In genomic region chr16:26991477-26992300, GRCm38 (mm10) we compare ENCODE assay signal across 18 mouse cellular contexts. TPM values are rescaled to one million over a fixed set of nuclear protein-coding genes. Genes with fewer than 3 reads are reported as not detected.
A peak's percentile ranks its signal among the peaks of the same experiment; 100 is the strongest.
DNase-seq lines count a peak whose midpoint lies in the region; ATAC-seq and TF ChIP-seq lines count a peak whose summit lies in the region.
"Had no signal": no experiment of that assay in that cellular context is flagged by ENCODE, and none has a peak within 500 bp of the region (broad histone marks: within the 10 kb centered on the region; RNA-seq: fewer than 3 reads in every experiment).

TSS of gene Gmnc (minus strand) at chr16:26991652.

- no peaks in the 10 kb centered on the region for H3K36me3 ChIP-seq in hindbrain, embryonic 16.5 days (ENCODE audit: control insufficient read depth, insufficient read depth, low read length)
- H3K36me3 ChIP-seq in hindbrain, embryonic 11.5 days (ENCODE audit: control insufficient read depth, insufficient read depth, low read length): no peaks in the 10 kb centered on the region
- H3K36me3 ChIP-seq in limb, embryonic 13.5 days: no peaks in the 10 kb centered on the region
- no peaks in the 10 kb centered on the region for H3K36me3 ChIP-seq in lung, postnatal 0 days (ENCODE audit: insufficient read depth, low read length)
- H3K36me3 ChIP-seq: kidney, embryonic 15.5 days; neural tube, embryonic 13.5 days had no signal

- peak; percentile 17 for DNase-seq in cerebellum, postnatal 14 days
- no peak for DNase-seq in cerebellum, postnatal 25 days
- DNase-seq in hindbrain, embryonic 11.5 days (ENCODE audit: low spot score): no peak
- DNase-seq in embryo, embryonic 11 days: peak; percentile 10
- no peak for DNase-seq in right cerebral cortex, postnatal 36 days (ENCODE audit: low spot score in 2 of 2)
- no peak for DNase-seq in lung, postnatal 0 days (ENCODE audit: low spot score)
- DNase-seq: cerebellum, adult 11-12 months; gastrocnemius, postnatal 10 days; layer of hippocampus, postnatal 36 days; right cerebral cortex, postnatal 4 days; thymus, postnatal 36 days had no signal

- H3K4me1 ChIP-seq in hindbrain, embryonic 16.5 days (ENCODE audit: control insufficient read depth, insufficient read depth, low read depth, low read length): no peaks in the 10 kb centered on the region
- no peaks in the 10 kb centered on the region for H3K4me1 ChIP-seq in hindbrain, embryonic 11.5 days (replicated peaks; ENCODE audit: control insufficient read depth, insufficient read depth, low read length)
- H3K4me1 ChIP-seq in limb, embryonic 13.5 days: peaks cover 15% of the 10 kb centered on the region
- H3K4me1 ChIP-seq in lung, postnatal 0 days (ENCODE audit: insufficient read depth, low read depth, low read length): no peaks in the 10 kb centered on the region
- H3K4me1 ChIP-seq: kidney, embryonic 15.5 days had no signal

- no peak for TF ChIP-seq EP300 in lung, postnatal 0 days (IDR thresholded peaks at IDR 0.05)

- ATAC-seq in hindbrain, embryonic 16.5 days: peak; percentile 63
- ATAC-seq in hindbrain, embryonic 11.5 days (ENCODE audit: low FRiP score): no peak
- ATAC-seq in limb, embryonic 13.5 days (ENCODE audit: low FRiP score, low read depth): peak; percentile 86
- no peak for ATAC-seq in lung, postnatal 0 days
- ATAC-seq: inflammation-experienced regulatory T-cells, adult 6 months had no signal

- no peaks in the 10 kb centered on the region for H3K27me3 ChIP-seq in hindbrain, embryonic 16.5 days (replicated peaks; ENCODE audit: control insufficient read depth, insufficient read depth, low read length)
- H3K27me3 ChIP-seq in hindbrain, embryonic 11.5 days (ENCODE audit: control insufficient read depth, insufficient read depth, low read length): no peaks in the 10 kb centered on the region
- 0 out of 2 replicates have a peak, but pooled peaks cover 4% of the 10 kb centered on the region for H3K27me3 ChIP-seq in limb, embryonic 13.5 days
- no peaks in the 10 kb centered on the region for H3K27me3 ChIP-seq in lung, postnatal 0 days (replicated peaks; ENCODE audit: insufficient read depth, low read length)
- H3K27me3 ChIP-seq: kidney, embryonic 15.5 days had no signal

- WGBS in hindbrain, embryonic 16.5 days: 46% methylated on average over 13 of the region's 13 CpGs
- WGBS in hindbrain, embryonic 11.5 days: 65% methylated on average over 13 of the region's 13 CpGs
- WGBS in limb, embryonic 13.5 days: 12% methylated on average over 13 of the region's 13 CpGs
- 58% methylated on average over 13 of the region's 13 CpGs for WGBS in lung, postnatal 0 days

- H3K9me3 ChIP-seq in hindbrain, embryonic 16.5 days (ENCODE audit: control insufficient read depth, low read length): no peaks in the 10 kb centered on the region
- no peaks in the 10 kb centered on the region for H3K9me3 ChIP-seq in hindbrain, embryonic 11.5 days (ENCODE audit: control insufficient read depth, low read length)
- H3K9me3 ChIP-seq in limb, embryonic 13.5 days: no peaks in the 10 kb centered on the region
- H3K9me3 ChIP-seq in lung, postnatal 0 days (ENCODE audit: low read length): no peaks in the 10 kb centered on the region
- H3K9me3 ChIP-seq: kidney, embryonic 15.5 days; neural tube, embryonic 13.5 days had no signal

- no peak within 1 kb of the TSS for H3K4me2 ChIP-seq in hindbrain, embryonic 16.5 days (ENCODE audit: low read length)
- H3K4me2 ChIP-seq in hindbrain, embryonic 11.5 days (replicated peaks; ENCODE audit: low read depth, low read length): no peak within 1 kb of the TSS
- peak within 1 kb of the TSS; percentile 36 for H3K4me2 ChIP-seq in limb, embryonic 13.5 days (replicated peaks)
- H3K4me2 ChIP-seq in lung, postnatal 0 days (replicated peaks; ENCODE audit: low read depth, low read length): no peak within 1 kb of the TSS
- H3K4me2 ChIP-seq: kidney, embryonic 15.5 days had no signal

- no peak within 1 kb of the TSS for H3K9ac ChIP-seq in hindbrain, embryonic 16.5 days (ENCODE audit: low read depth, low read length)
- no peak within 1 kb of the TSS for H3K9ac ChIP-seq in hindbrain, embryonic 11.5 days (ENCODE audit: low read depth, low read length)
- no peak within 1 kb of the TSS for H3K9ac ChIP-seq in limb, embryonic 13.5 days
- no peak within 1 kb of the TSS for H3K9ac ChIP-seq in lung, postnatal 0 days (replicated peaks; ENCODE audit: low read depth)
- H3K9ac ChIP-seq: kidney, embryonic 15.5 days; liver, embryonic 14.5 days; neural tube, embryonic 13.5 days had no signal

- no peak within 1 kb of the TSS for H3K27ac ChIP-seq in hindbrain, embryonic 16.5 days (ENCODE audit: low read depth, low read length)
- no peak within 1 kb of the TSS for H3K27ac ChIP-seq in hindbrain, embryonic 11.5 days (ENCODE audit: low read depth, low read length)
- H3K27ac ChIP-seq in limb, embryonic 13.5 days: no peak within 1 kb of the TSS
- H3K27ac ChIP-seq in lung, postnatal 0 days (ENCODE audit: low read length): no peak within 1 kb of the TSS
- H3K27ac ChIP-seq: kidney, embryonic 15.5 days; liver, embryonic 14.5 days; neural tube, embryonic 13.5 days had no signal

- no peak within 1 kb of the TSS for H3K4me3 ChIP-seq in hindbrain, embryonic 16.5 days (ENCODE audit: low read length)
- H3K4me3 ChIP-seq in hindbrain, embryonic 11.5 days (ENCODE audit: low read depth, low read length): no peak within 1 kb of the TSS
- H3K4me3 ChIP-seq in limb, embryonic 13.5 days: no peak within 1 kb of the TSS
- H3K4me3 ChIP-seq in lung, postnatal 0 days (ENCODE audit: low read depth, low read length): no peak within 1 kb of the TSS
- H3K4me3 ChIP-seq: kidney, embryonic 15.5 days; neural tube, embryonic 13.5 days had no signal

- no peak for TF ChIP-seq CTCF in lung, postnatal 0 days (IDR thresholded peaks at IDR 0.05)

RNA-seq across cellular contexts. Expression of gene Gmnc, which starts in this region (rescaled TPM):
- polyA plus RNA-seq in hindbrain, embryonic 16.5 days (2015; fragmentation: Nextera tagmentation; extraction: Ambion mirVana): 0.75 and 1.1 TPM in 2 replicates
- polyA plus RNA-seq in hindbrain, embryonic 11.5 days (2014; fragmentation: Nextera tagmentation; extraction: Ambion mirVana): 0.66 and 0.84 TPM in 2 replicates
- 0.14 and 0.33 TPM in 2 replicates for polyA plus RNA-seq in limb, embryonic 13.5 days (2015; fragmentation: Nextera tagmentation; extraction: Ambion mirVana)
- 0.17 and 0.39 TPM in 2 replicates for polyA plus RNA-seq in lung, postnatal 0 days (2015; fragmentation: Nextera tagmentation; extraction: Ambion mirVana)
- polyA plus RNA-seq: inflammation-experienced regulatory T-cells, adult 6 months; kidney, embryonic 15.5 days; large intestine, adult 2 months had no signal

Comparison
In these comparisons a context has a peak if more than half of its experiments do, and no peak if none do; other contexts are left out.
1. DNase-seq: peak in cerebellum, postnatal 14 days (2 of 2) and embryo, embryonic 11 days (single experiment); none in cerebellum, postnatal 25 days (0 of 2), hindbrain, embryonic 11.5 days (single experiment), right cerebral cortex, postnatal 36 days (0 of 2) and lung, postnatal 0 days (single experiment).
2. Peak in ATAC-seq and H3K4me2 ChIP-seq in limb, embryonic 13.5 days; RNA of the gene not detected or under 1 TPM.